Mouse (Mus musculus): ENCODE measurements around the gene Cd7.

- TF ChIP-seq GATA1 (IDR thresholded peaks at IDR 0.05; ENCODE audit: low read length) (no peak), TAL1 (IDR thresholded peaks at IDR 0.05; ENCODE audit: low read length) (no peak)
Observed at GRCm38 (mm10) chr11:121045286-121045685, 6.1 kb upstream of the Cd7 start.

All from erythroblast, embryonic 14.5 days (primary cell).